Mouse (Mus musculus) left cerebral cortex, adult 9 months (tissue): Measurements from ENCODE around the gene Efna3.

Source experiments
- DNase-seq, 2 experiments: peaks; one replicate each; pipeline ENCODE4 v3.0.0; 2022; ENCODE audit warnings: low spot score in 2 of 2

Efna3 gene

DNA sequence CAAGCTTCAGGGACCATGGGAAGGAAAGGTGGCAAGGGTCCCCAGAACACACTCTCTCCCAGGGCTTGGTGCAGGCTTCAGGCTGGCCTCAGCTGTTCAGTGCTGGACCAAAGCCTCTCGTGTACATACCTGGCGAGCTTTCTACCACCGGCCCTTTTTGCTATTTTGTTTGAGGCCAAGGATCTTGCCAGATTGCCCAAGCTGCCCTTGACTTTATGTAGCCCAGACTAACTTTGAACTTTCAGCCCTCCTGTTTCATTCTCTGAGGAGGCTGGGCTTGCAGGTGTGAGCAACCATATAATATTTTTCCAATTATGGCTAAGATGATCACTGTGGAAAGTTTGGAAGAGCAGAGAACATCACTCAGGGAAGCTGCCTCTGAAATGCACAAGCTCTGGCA lies 38.5 kb downstream of the Efna3 start:
- DNase-seq, result no peak

DNA sequence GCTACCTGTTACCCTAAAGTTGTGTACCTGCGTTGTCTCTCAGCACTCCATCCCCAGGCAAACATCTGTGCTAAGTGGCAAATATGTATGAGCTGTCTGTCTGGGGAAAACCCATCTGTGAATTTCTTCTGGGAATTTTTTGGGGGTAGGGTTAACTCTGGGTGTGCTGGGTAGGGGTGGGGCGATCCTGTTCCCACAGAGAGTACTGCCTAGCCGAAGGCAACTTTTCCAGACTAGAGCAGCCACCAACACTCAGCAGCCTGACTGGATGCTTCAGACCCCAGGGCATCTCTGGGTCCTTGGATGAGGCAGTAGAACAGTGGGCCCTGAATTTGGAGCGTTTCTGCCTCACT lies 40.5 kb downstream of the Efna3 start:
- no peak for DNase-seq

DNA sequence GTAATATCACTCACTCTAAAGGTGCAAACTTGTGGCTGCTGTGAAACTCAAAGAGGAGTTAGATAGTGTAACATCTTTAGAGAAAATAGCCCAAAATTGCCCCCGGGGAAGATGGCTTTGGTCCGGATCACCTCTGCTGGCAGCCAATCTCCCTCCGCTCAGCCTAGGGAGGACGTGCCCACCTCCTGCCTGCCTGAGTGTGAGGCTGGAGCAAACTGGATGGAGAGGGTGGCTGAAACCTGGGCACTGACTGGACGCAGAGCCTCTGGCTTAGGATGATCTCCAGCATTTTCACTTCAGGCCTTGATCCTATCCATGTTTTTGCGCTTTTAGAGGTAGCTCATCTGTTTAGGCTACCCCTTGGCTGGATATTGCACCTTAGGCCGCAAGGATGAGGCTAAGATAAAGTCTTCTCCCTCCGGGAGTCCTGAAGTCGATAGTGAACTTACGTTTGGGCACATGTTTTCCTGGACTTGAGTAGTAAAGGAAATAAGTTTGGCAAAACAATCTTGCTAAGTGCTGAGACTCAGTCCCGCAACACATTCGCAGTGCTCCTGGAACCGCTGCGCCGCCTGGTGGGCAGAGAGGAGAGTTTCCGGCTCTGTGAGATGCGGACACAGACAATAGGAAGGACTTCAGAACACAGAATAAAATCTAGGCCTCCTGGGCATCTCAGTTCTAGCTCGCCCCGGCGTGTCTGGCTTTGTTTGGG lies 41.0 kb downstream of the Efna3 start:
- peak in 1 of 2 experiments; percentile 84 for DNase-seq

DNA sequence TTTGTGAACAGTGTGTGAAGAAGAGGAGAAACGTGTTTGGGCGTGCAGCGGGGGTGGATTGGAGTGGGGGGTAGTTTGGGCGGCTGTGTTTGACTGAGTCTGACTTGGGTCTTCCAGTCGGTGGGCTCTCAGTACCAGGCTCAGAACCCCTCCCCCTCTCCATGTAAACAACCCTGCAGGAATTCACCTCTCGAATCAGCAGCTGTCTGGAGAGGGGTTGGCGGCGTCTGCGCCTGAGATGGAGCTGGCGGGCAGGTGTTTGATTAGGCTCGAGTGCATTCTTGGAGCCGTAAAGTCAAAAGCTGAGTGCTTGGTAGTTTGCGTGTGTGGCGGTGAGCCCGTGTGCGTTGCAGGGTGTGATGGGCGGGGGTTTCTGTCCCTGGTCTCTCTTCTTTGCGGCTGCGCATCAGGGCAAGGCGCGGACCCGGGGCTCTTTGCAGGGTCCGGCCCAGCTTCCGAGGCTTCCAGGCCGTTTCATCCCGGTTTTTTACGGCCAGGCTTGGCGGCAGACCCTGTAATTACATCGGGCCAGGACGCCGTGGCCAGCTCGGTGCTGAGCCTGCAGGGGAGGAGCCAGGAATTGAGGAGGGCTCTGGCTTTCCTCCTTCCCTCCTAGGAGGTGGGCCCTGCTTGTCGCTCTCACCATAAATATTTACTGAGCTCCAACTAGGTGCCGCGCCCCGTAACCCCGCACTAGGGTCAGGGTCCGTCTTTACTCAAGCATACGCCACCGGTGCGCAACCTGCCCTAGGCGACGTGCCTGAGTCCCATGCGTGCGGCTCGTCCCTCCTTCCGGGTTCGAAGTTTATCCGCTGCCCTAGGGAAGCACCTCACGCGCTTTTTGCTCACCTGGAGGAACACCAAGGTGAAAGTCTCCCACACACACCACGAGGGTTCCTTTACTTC lies 41.9 kb downstream of the Efna3 start, which contains the start of gene Efna1:
Gene Efna1, minus strand, starts transcription at position 537 of the 906 bp plus-strand sequence.
- DNase-seq, result no peak

DNA sequence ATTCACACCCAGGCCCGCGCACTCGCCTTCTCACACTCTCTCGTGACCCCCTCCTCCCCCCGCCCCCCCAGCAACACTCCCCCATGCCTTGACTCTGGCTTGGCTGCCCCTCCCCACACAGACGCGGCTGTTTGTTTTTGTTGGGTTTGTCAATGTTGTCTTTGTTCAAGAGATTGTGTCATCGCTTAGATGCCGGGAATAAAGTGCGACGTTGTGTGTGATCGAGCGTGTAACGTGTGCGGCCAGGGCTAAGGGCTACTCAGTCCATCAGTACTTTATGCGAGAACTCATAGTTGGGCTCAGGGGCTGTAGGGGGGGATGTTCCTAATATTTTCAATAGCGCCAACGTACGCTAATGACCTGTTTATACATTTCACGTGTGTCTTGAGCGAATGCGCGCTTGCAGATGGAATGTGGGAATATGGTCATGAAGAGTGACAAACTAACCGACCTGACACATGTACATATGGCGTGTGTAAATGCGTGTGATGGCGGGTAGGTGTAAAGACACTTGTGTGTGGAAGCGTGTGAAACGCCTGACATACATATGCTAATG lies 42.6 kb downstream of the Efna3 start:
- DNase-seq, result peak in 1 of 2 experiments; percentile 47

DNA sequence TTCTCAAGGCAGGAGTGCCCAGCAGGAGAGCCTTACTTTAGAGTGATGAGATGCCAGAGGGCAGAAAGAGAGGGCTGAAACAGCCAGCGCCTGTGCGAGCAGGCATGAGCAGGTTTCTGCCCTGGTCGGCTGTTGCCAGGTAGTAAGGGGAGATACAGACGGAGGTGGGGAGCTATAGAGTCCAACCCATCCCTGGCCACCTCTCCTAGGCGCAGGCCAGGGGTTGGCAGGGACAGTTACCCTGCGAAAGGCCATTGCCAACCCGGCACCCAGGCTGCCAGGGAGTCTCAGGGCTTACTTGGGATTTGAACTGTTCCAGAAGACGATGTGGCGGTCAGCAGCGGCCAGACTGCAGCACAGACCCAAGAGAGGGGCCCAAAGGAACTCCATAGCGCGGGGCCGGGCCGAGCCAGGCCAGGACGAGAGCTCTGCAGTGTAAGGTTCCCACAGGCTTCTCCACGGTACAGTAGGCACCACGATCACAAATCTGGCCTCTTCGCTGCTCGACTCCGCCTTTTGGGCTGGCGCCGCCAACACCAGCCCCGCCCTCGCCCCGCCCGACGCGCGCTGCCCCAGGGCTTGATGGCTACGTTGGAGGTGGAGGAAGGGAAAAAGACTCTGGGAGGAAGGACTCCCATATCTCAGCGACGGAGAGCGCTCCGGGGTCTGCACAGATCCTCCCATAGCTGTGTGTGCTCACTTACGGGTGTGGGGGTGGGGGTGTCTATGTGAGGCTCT lies 43.4 kb downstream of the Efna3 start:
- DNase-seq, result peak in 1 of 2 experiments; percentile 84

DNA sequence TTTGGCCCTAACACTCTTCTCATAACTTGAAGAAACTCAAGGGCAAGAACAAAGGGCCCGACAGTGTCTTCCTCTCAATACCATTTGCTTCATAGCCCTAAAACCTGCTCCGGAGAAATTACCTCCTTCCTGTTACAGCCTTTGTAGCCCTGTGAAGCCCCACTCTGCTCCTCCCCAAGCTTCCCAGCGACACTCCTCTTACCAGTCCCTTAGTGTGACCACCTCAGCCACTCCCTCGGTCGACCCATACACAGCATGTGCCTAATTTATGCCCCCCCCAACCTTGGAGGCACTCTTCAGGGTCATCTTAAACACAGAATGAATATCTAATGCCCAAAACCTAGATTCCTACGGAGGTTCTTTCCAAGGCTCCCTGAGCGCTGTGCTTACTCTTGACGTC lies 44.1 kb downstream of the Efna3 start:
- no peak for DNase-seq

DNA sequence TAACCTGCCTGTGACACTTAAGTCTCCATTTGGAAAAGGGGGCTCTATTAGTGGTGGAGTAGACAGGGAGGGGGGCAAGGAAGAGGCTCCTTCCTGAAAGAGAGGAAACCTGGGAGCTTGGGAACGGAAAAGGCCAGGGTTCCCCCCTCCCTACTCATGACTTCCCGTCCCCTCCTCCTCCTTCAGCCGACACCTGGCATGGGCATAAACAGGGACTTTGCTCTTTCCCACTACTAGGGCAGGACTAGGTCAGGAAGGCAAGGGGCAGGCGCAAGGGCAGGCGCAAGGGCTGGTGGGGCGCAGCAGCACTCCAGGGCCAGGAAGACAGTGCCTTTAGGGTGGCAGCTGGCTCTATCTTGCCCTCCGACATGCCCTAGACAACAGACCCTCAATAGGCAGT lies 44.7 kb downstream of the Efna3 start:
- no peak for DNase-seq

DNA sequence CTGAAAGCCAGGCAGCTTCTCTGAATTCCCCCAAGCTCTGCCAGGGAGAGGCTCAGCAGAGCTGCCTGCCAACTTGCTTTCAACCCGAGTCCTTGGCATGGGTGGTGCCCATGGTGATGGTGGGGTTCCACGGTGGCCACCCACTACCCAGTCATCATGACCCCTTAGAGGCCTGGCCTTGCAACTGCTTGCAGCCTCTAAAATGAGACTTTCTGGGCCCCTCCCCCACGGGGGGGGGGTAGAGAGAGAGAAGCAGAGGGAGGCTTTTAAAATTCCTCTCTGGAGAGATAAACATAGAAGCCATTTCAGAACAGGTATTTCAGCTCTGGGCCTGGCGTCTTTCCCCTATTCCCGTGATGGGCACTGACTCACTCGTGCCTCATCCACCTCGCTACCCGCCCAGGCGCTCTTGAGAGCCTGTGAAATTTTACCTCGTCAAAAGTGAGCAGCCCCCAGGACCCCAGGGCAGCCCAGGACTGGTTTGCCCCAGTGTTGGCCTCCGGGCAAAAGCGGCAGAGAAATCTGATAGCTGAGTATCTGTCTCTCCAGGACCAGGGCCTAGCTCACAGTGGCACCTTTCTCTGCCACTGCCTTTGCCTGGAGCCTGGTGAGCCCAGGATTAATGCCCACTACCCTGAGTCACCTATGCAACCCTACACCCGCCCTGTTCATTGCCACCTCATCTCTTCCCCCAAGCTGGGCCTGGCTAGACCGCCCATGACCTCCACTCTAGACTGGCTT lies 45.3 kb downstream of the Efna3 start:
- peak in 1 of 2 experiments; percentile 50 for DNase-seq

DNA sequence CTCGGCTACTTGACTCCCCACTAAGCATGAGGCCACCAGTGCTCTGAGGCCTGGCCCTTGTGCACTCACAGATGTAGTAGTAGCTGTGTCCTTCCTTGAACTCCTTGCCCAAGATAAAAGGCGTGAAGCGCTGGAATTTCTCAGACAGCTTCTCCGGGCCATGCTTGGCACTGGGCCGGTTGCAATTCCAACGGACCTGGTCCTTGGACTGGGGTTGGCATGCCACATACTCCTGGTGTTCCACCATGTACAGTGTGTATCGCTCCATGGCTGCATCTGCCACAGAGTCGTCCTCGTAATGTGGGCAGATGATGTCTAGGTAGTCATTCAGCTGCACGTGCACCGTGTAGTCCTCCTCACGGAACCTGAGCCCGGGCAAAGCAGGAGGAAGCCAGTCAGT lies 46.7 kb downstream of the Efna3 start:
- no peak for DNase-seq

DNA sequence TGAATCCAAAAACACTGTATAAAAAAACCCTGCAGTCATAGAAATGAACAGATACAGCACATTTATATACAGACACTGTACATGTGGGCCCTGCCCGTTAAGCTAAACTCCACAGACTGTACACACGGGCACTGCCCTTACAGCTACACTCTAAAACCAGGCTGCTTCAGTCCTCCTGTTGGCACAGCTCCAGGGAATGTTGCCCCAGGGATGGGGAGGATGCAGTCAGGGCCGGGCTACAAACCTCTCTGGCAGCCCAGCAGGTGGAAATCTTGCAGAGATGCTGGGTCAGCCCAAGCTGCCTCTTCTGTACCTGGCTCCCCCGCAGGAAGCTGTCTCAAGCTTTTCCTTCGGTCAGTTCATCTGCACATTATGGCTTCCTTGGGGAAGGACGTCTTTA lies 51.0 kb downstream of the Efna3 start:
- DNase-seq, result no peak

DNA sequence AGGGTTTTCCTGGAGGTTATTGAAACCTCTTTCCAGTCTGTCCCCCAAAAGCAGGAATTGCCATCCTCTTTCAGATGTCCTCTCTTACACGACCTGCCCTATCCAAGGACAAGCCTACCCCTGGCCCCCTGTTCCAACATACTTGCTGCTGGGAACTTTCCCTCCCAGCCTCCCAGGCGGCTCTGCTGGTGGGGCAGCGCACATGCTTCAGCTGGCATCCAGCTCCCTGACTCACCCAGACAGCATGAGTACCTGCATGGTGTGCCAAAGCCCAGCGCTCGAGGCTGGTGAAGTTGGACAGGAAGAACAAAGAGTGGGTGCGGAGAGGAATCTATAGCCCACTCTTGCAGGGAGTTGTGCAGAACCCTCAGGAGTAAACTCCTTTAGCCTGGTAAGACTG lies 51.9 kb downstream of the Efna3 start:
- peak in 1 of 2 experiments; percentile 80 for DNase-seq

DNA sequence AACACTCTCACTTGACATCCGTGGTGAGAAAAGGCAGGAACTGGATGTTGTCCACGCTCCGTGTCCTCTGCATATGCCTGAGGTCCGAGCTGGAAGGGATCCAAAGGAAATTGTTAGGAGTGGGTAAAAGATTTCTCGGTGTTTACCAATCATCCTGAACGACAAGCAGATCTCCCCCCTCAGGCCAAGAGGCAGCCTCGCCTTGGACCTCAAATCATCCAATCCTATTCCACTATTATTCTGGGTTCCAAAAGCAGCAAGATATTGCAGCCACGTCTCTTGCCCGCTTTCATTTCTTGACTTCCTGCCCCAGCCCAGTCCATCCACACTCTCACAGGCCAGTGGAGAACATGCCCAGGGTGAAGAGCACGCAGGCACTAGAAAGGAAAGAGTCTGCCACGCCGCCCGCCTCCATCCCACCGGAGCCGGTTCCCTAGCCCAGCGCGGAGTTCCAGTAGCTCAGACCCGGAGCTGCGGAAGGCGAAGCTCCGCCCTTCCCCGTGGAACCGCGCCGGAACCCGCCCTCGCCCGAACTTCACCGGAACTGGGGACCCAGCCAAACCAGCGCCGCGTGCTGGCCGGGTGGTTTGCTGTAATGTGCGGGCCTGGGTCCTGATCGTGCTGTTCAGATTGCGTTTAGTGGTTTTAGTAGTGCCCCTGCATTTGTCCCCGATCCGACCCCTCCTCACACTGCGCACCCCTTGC lies 52.6 kb downstream of the Efna3 start, which contains the start of gene Slc50a1:
Gene Slc50a1, minus strand, starts transcription at position 520 of the 705 bp plus-strand sequence.
- DNase-seq, result peak in 1 of 2 experiments; percentile 79

DNA sequence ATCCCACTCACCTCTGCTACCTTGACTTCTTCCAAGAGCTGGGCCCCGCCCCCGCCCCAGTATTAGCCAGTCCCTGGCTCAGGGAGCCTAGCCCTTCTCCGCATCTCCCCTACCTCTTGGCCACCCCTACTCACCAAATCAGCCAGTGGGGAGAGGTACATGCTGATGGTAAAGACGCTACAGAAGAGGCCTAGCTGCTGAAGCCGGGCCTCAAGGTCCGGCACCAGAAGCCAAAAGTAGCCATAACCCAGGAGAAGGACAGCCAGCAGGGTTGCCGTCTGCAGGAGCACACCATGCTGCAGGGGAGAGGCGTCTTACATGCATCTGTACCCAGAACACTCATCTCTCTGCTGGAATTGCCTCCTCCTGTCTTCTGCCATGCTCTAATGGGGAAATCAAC lies 53.8 kb downstream of the Efna3 start:
- no peak for DNase-seq

DNA sequence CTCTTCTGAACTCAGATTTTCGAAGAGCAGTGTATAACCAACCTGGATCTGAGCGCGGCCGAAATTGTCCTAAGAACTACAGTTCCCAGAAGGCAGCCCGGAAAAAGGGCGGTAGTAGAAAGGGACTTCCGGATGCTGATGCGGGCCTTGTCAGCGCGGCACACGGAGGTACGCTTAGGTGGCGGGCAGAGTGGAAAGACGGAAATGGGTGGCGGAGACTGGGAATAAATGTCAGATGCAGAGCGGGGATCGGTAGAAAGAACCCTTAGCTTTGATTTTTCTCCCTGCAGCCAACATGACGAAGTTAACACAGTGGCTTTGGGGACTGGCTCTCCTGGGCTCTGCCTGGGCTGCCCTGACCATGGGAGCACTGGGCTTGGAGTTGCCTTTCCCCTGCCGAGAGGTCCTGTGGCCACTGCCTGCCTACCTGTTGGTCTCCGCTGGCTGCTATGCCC lies 56.3 kb downstream of the Efna3 start:
- peak in 1 of 2 experiments; percentile 85 for DNase-seq
